Mouse (Mus musculus): Measurements from ENCODE around the gene Tbc1d17. TPM values are rescaled to one million over a fixed set of nuclear protein-coding genes. Genes with fewer than 3 reads are reported as not detected.

Gene Tbc1d17
- polyA plus RNA-seq, 1 experiment from 2014 or later = 92.5 TPM

DNA sequence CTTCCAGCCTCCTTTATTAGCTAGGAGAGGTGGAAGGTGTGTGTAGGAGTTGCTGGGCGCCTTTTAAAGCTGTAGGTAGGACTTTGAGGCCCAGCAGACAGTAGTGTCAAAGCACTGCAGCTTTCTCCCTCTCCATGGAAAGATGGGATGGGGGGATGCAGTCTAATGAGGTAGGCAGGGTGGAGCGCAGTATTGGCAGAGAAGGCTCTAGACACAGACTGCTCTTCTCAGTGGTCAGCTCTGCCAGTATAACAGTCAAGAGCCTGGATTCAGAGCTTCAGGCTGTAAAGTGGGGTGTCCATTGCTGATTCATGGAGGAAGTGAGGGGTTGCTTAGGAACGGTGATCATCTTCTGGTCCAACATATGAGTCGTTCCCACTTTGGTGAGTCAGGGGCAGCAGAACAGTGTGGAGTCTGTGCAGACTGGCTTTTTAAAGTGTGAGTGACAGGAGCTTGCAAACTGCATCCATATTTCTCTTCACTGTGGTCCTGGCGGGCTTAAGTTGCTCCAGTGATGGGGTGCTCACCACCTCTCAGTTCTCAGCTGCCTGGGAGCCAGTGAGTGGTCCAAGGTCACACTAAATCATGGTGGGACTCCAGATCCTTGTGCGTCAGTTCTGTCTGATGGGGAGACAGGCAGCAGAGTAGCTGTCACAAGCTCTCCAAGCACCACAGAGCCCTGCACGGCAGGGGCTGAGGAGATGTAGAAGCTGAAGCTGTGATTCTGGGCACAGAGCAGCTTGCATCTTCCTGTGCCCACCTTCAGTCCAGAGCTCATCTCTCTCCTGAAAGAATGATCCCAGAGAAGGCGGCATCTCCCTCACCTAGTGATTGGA is 2.1 kb upstream of the Tbc1d17 start:
- H3K27me3 ChIP-seq (ENCODE audit: control insufficient read depth, insufficient read depth, low read length) = no peaks in the 10 kb centered on the region
- peak overlapping the region; percentile 68 for H3K4me3 ChIP-seq (ENCODE audit: low read depth, low read length)
- no peaks in the 10 kb centered on the region for H3K9me3 ChIP-seq (ENCODE audit: control insufficient read depth, low read length)
- peaks cover 11% of the 10 kb centered on the region for H3K36me3 ChIP-seq (ENCODE audit: control insufficient read depth, insufficient read depth, low read length)
- no peak for ATAC-seq (ENCODE audit: low read depth)
- H3K4me2 ChIP-seq (ENCODE audit: low read depth, low read length) = peak overlapping the region; percentile 71
- peak overlapping the region; percentile 73 for H3K9ac ChIP-seq (replicated peaks; ENCODE audit: low read depth, low read length)
- H3K4me1 ChIP-seq (ENCODE audit: control insufficient read depth, insufficient read depth, low read length) = peaks cover 30% of the 10 kb centered on the region
- 82% methylated on average over 8 of the region's 8 CpGs for WGBS
- no peak overlapping the region for H3K27ac ChIP-seq (ENCODE audit: low read depth, low read length)

DNA sequence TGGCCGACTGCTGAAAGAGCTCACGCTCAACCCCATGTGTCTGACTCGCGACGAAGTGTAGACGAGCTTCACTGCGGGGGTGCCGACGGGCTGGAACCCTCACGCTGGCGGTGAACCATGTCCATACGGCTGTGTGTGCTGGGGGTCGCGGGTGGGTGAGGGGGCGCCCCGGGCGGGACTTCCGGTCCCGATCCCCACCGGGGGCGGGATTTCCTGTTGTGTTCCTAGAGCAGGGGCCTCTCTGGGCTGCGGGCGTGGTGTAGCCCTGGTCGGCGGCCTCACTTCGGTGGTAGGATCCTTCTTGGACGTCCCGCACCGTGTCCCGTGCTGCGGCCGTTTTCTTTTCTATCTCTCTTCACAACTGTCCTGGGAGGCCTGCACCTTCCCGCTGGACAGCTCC is 1.3 kb upstream of the Tbc1d17 start:
- peaks cover 19% of the 10 kb centered on the region for H3K36me3 ChIP-seq (ENCODE audit: control insufficient read depth, insufficient read depth, low read length)
- peak; percentile 44 for ATAC-seq (ENCODE audit: low read depth)
- no peaks in the 10 kb centered on the region for H3K9me3 ChIP-seq (ENCODE audit: control insufficient read depth, low read length)
- H3K9ac ChIP-seq (replicated peaks; ENCODE audit: low read depth, low read length) = peak overlapping the region; percentile 73
- peaks cover 29% of the 10 kb centered on the region for H3K4me1 ChIP-seq (ENCODE audit: control insufficient read depth, insufficient read depth, low read length)
- H3K27me3 ChIP-seq (ENCODE audit: control insufficient read depth, insufficient read depth, low read length) = no peaks in the 10 kb centered on the region
- H3K27ac ChIP-seq (ENCODE audit: low read depth, low read length) = peak overlapping the region; percentile 97
- under 1% methylated on average over 32 of the region's 33 CpGs for WGBS
- H3K4me3 ChIP-seq (ENCODE audit: low read depth, low read length) = peak overlapping the region; percentile 68
- peak overlapping the region; percentile 71 for H3K4me2 ChIP-seq (ENCODE audit: low read depth, low read length)

DNA sequence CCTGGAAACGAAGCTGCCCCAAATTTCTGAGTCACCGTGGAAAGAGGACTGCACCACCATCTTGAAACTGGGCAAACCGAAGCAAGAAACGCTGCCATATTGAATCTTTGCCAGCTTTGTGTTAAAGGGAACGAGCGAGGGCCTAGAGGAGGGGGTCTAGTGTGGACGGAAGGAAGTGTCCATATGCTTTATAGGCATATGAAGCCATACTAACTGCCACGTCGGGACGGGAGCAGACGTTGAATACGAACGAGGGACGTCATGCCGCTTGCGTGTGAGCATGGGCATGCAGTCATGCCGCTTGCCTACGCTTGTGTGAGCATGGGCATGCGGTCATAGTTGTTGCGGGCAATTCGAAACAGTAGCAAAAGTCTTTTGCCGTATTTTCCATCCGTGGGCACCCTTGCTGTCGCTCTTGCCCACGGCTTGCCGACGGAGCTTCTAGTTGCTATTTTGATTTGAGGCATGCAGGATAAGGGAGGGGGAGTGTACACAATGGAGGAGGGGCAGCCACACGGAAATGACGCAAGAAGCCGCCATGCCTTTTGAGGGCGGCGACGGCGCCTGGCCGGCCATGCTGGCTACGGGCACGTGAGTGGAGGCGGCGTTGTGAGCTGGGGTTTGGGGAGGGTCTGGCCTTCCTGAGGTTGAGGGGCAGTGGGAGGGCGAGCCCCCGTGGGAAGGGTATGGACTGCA is 685 bp upstream of the Tbc1d17 start:
- Histone ChIP-seq H3K27ac (ENCODE audit: low read depth, low read length) (peak overlapping the region; percentile 97), H3K36me3 (ENCODE audit: control insufficient read depth, insufficient read depth, low read length) (peaks cover 23% of the 10 kb centered on the region), H3K27me3 (ENCODE audit: control insufficient read depth, insufficient read depth, low read length) (no peaks in the 10 kb centered on the region), H3K9me3 (ENCODE audit: control insufficient read depth, low read length) (no peaks in the 10 kb centered on the region), H3K4me1 (ENCODE audit: control insufficient read depth, insufficient read depth, low read length) (peaks cover 24% of the 10 kb centered on the region), H3K9ac (replicated peaks; ENCODE audit: low read depth, low read length) (peak overlapping the region; percentile 73), H3K4me2 (ENCODE audit: low read depth, low read length) (peak overlapping the region; percentile 71), H3K4me3 (ENCODE audit: low read depth, low read length) (peak overlapping the region; percentile 68)
- WGBS = 0% methylated on average over 41 of the region's 41 CpGs
- peak; percentile 73 for ATAC-seq (ENCODE audit: low read depth)

DNA sequence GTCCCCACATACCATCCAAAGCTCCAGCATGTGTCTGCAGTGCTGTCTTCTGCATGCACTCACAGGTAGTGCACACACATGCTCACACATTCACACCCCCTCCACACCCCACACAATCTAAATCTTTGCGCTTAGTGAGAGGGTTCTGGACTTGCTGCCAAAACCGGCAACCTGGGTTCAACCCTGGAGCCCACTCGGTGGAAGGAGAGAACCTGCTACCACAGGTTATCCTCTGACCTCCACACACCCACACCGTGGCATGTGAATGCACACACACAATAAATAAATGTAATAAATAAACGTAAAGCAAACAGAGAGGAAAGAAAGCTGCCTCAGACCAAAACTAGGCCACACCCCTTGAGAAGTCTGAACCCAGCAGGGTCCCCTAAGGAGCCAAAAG is 1.1 kb downstream of the Tbc1d17 start:
- peak overlapping the region; percentile 75; the same call in 1 of the 2 replicates for H3K27ac ChIP-seq (ENCODE audit: low read depth, low read length)
- ATAC-seq (ENCODE audit: low read depth) = no peak
- peak overlapping the region; percentile 68 for H3K4me3 ChIP-seq (ENCODE audit: low read depth, low read length)
- H3K27me3 ChIP-seq (ENCODE audit: control insufficient read depth, insufficient read depth, low read length) = no peaks in the 10 kb centered on the region
- H3K4me2 ChIP-seq (ENCODE audit: low read depth, low read length) = peak overlapping the region; percentile 86
- peaks cover 32% of the 10 kb centered on the region for H3K36me3 ChIP-seq (ENCODE audit: control insufficient read depth, insufficient read depth, low read length)
- H3K9ac ChIP-seq (replicated peaks; ENCODE audit: low read depth, low read length) = peak overlapping the region; percentile 56
- WGBS = 82% methylated on average over 5 of the region's 5 CpGs
- H3K4me1 ChIP-seq (ENCODE audit: control insufficient read depth, insufficient read depth, low read length) = peaks cover 20% of the 10 kb centered on the region
- H3K9me3 ChIP-seq (ENCODE audit: control insufficient read depth, low read length) = no peaks in the 10 kb centered on the region

DNA sequence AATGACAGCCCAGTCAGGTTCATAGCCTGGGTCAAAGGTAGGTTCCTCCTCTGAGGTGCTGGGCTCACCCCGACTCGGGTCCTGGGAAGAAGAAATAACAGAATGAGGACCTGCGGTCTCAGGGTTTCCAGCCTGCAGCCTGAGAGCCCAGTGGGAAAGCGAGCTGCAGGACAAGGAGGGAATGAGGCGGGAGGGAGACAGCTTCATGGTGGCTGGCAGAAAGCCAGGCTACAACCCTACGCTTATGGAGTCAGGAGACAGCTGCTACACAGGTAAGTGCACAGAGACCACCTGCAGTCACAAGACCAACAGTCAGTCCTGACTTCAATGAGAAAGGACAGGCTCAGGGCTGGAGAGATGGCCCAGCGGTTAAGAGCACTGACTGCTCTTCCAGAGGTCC is 2.1 kb downstream of the Tbc1d17 start:
- Histone ChIP-seq H3K27me3 (ENCODE audit: control insufficient read depth, insufficient read depth, low read length) (no peaks in the 10 kb centered on the region), H3K4me3 (ENCODE audit: low read depth, low read length) (no peak overlapping the region), H3K4me2 (ENCODE audit: low read depth, low read length) (no peak overlapping the region), H3K9ac (replicated peaks; ENCODE audit: low read depth, low read length) (no peak overlapping the region), H3K36me3 (ENCODE audit: control insufficient read depth, insufficient read depth, low read length) (peaks cover 40% of the 10 kb centered on the region), H3K27ac (ENCODE audit: low read depth, low read length) (no peak overlapping the region), H3K9me3 (ENCODE audit: control insufficient read depth, low read length) (no peaks in the 10 kb centered on the region), H3K4me1 (ENCODE audit: control insufficient read depth, insufficient read depth, low read length) (peaks cover 20% of the 10 kb centered on the region)
- WGBS = 89% methylated on average over 7 of the region's 7 CpGs
- ATAC-seq (ENCODE audit: low read depth) = no peak

DNA sequence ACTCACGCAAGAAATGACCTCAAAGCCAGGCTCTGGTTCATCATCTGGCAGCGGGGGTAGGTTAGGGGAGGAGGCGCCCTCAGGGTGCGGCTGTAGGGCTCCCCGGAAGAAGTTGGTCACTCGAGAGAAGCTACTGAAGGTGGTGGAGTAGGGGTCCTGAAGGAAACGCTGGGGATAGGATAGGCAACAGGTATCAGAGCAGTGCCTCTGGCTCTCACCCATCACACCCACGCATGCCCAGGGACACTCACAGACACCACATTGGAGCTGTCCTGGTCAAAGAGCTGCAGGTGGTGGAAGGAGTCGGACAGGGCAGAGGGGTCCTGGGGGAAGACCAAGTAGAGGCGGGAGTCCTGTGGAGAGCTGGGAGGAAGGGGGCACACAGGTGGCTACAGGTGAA is 3.9 kb downstream of the Tbc1d17 start:
- no peak overlapping the region for H3K4me2 ChIP-seq (ENCODE audit: low read depth, low read length)
- peaks cover 5% of the 10 kb centered on the region; the same call in 1 of the 2 replicates for H3K27me3 ChIP-seq (ENCODE audit: control insufficient read depth, insufficient read depth, low read length)
- H3K4me1 ChIP-seq (ENCODE audit: control insufficient read depth, insufficient read depth, low read length) = peaks cover 13% of the 10 kb centered on the region
- H3K36me3 ChIP-seq (ENCODE audit: control insufficient read depth, insufficient read depth, low read length) = peaks cover 48% of the 10 kb centered on the region
- H3K9me3 ChIP-seq (ENCODE audit: control insufficient read depth, low read length) = no peaks in the 10 kb centered on the region
- 98% methylated on average over 10 of the region's 10 CpGs for whole genome bisulfite sequencing
- H3K4me3 ChIP-seq (ENCODE audit: low read depth, low read length) = no peak overlapping the region
- H3K27ac ChIP-seq (ENCODE audit: low read depth, low read length) = no peak overlapping the region
- ATAC-seq (ENCODE audit: low read depth) = no peak
- H3K9ac ChIP-seq (replicated peaks; ENCODE audit: low read depth, low read length) = no peak overlapping the region

DNA sequence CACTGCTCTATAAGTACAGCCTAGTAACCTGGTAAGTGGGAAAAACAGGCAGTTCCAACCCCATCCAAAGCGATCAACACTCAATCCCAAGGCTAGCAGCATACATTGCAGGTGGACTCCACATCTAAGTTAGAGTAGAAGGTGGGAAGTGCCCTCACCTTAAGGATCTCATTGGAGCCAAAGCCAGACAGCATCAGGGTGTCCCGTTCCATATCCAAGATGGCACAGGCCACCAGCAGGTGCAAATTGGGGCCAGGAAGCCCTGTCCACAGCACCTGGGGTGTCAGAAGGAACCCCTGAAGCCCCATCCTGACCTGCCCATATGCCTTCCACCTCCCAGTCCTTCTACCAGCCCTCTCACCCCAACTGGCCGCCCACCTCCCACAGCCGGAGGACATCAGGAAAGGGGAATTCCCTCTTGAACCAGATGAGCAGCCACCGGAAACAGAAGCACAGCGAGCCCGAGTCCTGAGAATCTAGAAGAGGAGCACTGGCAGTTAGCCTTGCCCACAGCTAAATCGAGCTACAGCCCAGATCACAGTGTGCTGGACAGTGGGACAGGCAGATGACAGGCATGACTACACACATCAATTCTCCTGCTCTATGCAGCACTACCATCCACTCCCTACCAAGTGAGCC is 6.9 kb downstream of the Tbc1d17 start:
- H3K36me3 ChIP-seq (ENCODE audit: control insufficient read depth, insufficient read depth, low read length) = peaks cover 48% of the 10 kb centered on the region
- H3K4me3 ChIP-seq (ENCODE audit: low read depth, low read length) = no peak overlapping the region
- no peak for ATAC-seq (ENCODE audit: low read depth)
- 90% methylated on average over 8 of the region's 8 CpGs for WGBS
- no peak overlapping the region for H3K4me2 ChIP-seq (ENCODE audit: low read depth, low read length)
- peaks cover 6% of the 10 kb centered on the region; the same call in 1 of the 2 replicates for H3K27me3 ChIP-seq (ENCODE audit: control insufficient read depth, insufficient read depth, low read length)
- no peak overlapping the region for H3K9ac ChIP-seq (replicated peaks; ENCODE audit: low read depth, low read length)
- H3K9me3 ChIP-seq (ENCODE audit: control insufficient read depth, low read length) = no peaks in the 10 kb centered on the region
- H3K4me1 ChIP-seq (ENCODE audit: control insufficient read depth, insufficient read depth, low read length) = peaks cover 13% of the 10 kb centered on the region
- no peak overlapping the region for H3K27ac ChIP-seq (ENCODE audit: low read depth, low read length)

DNA sequence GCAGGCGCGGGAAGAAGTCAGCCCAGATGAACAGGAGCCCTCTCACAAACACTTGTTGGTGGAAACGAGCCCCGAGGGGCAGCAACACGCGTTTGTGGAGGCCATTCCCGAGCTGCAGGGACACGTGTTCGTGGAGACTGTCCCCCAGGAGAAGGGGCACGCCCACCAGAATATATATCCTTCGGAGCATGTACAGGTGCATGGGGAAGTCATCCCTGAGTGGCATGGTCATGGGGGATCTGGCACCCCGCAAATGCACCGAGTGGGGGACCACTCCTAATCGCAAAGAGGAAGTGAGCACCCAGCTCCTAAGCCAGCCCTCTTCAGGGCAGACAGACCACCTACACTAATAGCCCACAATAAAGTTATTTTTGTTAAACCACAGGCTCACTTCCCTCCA is 8.5 kb downstream of the Tbc1d17 start:
- 0 out of 2 replicates have a peak, but pooled peaks have one; percentile 2 for ATAC-seq (ENCODE audit: low read depth)
- WGBS = 44% methylated on average over 14 of the region's 14 CpGs
- Histone ChIP-seq H3K9me3 (ENCODE audit: control insufficient read depth, low read length) (no peaks in the 10 kb centered on the region), H3K27ac (ENCODE audit: low read depth, low read length) (no peak overlapping the region), H3K4me3 (ENCODE audit: low read depth, low read length) (peak overlapping the region; percentile 15), H3K4me2 (ENCODE audit: low read depth, low read length) (peak overlapping the region; percentile 44; the same call in 1 of the 2 replicates), H3K4me1 (ENCODE audit: control insufficient read depth, insufficient read depth, low read length) (peaks cover 13% of the 10 kb centered on the region), H3K9ac (replicated peaks; ENCODE audit: low read depth, low read length) (no peak overlapping the region), H3K36me3 (ENCODE audit: control insufficient read depth, insufficient read depth, low read length) (peaks cover 34% of the 10 kb centered on the region), H3K27me3 (ENCODE audit: control insufficient read depth, insufficient read depth, low read length) (peaks cover 6% of the 10 kb centered on the region; the same call in 1 of the 2 replicates)
